Mouse (Mus musculus): Measurements from ENCODE around the gene Tmem205. TPM values are rescaled to one million over a fixed set of nuclear protein-coding genes. Genes with fewer than 3 reads are reported as not detected.

The Tmem205 gene
- polyA plus RNA-seq, 1 experiment from 2014 or later = 39.3 TPM

DNA sequence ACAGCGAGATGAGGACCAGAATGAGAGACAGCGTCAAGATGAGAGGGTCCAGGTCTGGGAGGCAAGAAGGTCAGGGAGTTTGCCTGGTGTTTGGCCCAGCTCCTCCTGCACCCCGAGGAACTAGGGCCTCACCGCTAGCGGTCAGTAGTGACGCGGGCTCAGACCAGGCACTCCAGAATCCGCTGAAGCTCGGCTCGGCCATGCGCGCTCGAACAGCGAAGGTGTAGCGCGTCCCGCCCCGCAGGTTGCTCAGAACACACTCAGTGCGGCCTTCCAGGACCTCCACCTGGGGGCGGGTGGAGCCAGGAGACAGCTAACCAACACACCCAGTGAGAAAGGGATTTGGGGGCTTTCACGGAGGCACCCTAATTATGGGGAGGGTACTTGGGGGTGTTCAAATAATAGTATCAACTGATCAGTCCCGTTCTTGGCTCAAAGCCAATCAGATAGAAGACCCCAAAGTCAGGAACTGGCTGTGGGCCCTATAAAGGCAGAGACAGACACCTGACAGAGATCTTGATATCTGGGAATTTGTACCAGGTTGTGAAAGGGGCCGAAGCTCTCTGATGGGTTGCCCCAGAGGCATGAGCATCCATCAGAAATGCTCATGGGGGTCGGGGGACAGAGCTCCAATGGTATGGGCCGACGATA, 33.3 kb upstream of the Tmem205 start:
- WGBS = 10% methylated on average over 26 of the region's 26 CpGs
- ATAC-seq (ENCODE audit: low FRiP score) = no peak
- DNase-seq (ENCODE audit: low spot score) = peak; percentile 25
- Histone ChIP-seq H3K27ac (ENCODE audit: low read depth, low read length) (no peak overlapping the region), H3K4me3 (ENCODE audit: low read depth, low read length) (no peak overlapping the region), H3K4me2 (replicated peaks; ENCODE audit: low read depth, low read length) (no peak overlapping the region), H3K9me3 (ENCODE audit: control insufficient read depth, low read length) (no peaks in the 10 kb centered on the region), H3K4me1 (replicated peaks; ENCODE audit: control insufficient read depth, insufficient read depth, low read length) (peaks cover 10% of the 10 kb centered on the region; the same call in 1 of the 2 replicates), H3K36me3 (ENCODE audit: control insufficient read depth, insufficient read depth, low read length) (no peaks in the 10 kb centered on the region), H3K27me3 (ENCODE audit: control insufficient read depth, insufficient read depth, low read length) (peaks cover 40% of the 10 kb centered on the region), H3K9ac (ENCODE audit: low read depth, low read length) (no peak overlapping the region)

- 55% methylated on average over 9 of the region's 9 CpGs for WGBS
- DNase-seq (ENCODE audit: low spot score) = no peak
- Histone ChIP-seq H3K4me1 (replicated peaks; ENCODE audit: control insufficient read depth, insufficient read depth, low read length) (peaks cover 10% of the 10 kb centered on the region; the same call in 1 of the 2 replicates), H3K27me3 (ENCODE audit: control insufficient read depth, insufficient read depth, low read length) (peaks cover 40% of the 10 kb centered on the region), H3K36me3 (ENCODE audit: control insufficient read depth, insufficient read depth, low read length) (no peaks in the 10 kb centered on the region), H3K4me2 (replicated peaks; ENCODE audit: low read depth, low read length) (no peak overlapping the region), H3K27ac (ENCODE audit: low read depth, low read length) (no peak overlapping the region), H3K9me3 (ENCODE audit: control insufficient read depth, low read length) (no peaks in the 10 kb centered on the region), H3K9ac (ENCODE audit: low read depth, low read length) (no peak overlapping the region), H3K4me3 (ENCODE audit: low read depth, low read length) (no peak overlapping the region)
- no peak for ATAC-seq (ENCODE audit: low FRiP score)
These were observed 32.8 kb upstream of the Tmem205 start for GRCm38 (mm10) chr9:21960135-21960534.

GRCm38 (mm10) chr9:21959244-21959643, 31.9 kb upstream of the Tmem205 start:
- Histone ChIP-seq H3K36me3 (ENCODE audit: control insufficient read depth, insufficient read depth, low read length) (no peaks in the 10 kb centered on the region), H3K9ac (ENCODE audit: low read depth, low read length) (no peak overlapping the region), H3K4me3 (ENCODE audit: low read depth, low read length) (no peak overlapping the region), H3K4me2 (replicated peaks; ENCODE audit: low read depth, low read length) (no peak overlapping the region), H3K4me1 (replicated peaks; ENCODE audit: control insufficient read depth, insufficient read depth, low read length) (peaks cover 10% of the 10 kb centered on the region; the same call in 1 of the 2 replicates), H3K27me3 (ENCODE audit: control insufficient read depth, insufficient read depth, low read length) (peaks cover 40% of the 10 kb centered on the region), H3K9me3 (ENCODE audit: control insufficient read depth, low read length) (no peaks in the 10 kb centered on the region), H3K27ac (ENCODE audit: low read depth, low read length) (no peak overlapping the region)
- ATAC-seq (ENCODE audit: low FRiP score) = no peak
- no peak for DNase-seq (ENCODE audit: low spot score)
- WGBS = 89% methylated on average over 7 of the region's 7 CpGs

DNA sequence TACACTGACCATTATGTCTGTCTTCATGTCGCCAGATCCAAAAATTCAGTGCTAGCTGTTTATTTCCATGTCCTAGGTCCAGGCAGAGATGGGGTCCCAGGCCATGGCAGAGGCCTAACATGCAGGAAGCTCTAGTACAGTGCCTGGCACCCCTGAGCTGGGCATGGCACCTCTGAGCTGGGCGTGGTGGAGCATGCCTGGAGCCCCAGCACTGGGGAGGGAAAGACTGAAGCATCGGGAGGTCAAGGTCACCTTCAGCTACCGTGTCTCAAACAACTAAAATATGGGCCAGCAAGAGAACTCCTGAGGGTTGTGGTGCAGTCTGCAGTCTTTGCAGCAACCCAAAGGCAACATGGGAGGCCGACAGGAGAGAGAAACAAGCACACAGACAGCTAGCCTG, 31.0 kb upstream of the Tmem205 start:
- H3K9ac ChIP-seq (ENCODE audit: low read depth, low read length) = no peak overlapping the region
- peaks cover 8% of the 10 kb centered on the region; the same call in 1 of the 2 replicates for H3K4me1 ChIP-seq (replicated peaks; ENCODE audit: control insufficient read depth, insufficient read depth, low read length)
- WGBS = 88% methylated on average over 5 of the region's 5 CpGs

DNA sequence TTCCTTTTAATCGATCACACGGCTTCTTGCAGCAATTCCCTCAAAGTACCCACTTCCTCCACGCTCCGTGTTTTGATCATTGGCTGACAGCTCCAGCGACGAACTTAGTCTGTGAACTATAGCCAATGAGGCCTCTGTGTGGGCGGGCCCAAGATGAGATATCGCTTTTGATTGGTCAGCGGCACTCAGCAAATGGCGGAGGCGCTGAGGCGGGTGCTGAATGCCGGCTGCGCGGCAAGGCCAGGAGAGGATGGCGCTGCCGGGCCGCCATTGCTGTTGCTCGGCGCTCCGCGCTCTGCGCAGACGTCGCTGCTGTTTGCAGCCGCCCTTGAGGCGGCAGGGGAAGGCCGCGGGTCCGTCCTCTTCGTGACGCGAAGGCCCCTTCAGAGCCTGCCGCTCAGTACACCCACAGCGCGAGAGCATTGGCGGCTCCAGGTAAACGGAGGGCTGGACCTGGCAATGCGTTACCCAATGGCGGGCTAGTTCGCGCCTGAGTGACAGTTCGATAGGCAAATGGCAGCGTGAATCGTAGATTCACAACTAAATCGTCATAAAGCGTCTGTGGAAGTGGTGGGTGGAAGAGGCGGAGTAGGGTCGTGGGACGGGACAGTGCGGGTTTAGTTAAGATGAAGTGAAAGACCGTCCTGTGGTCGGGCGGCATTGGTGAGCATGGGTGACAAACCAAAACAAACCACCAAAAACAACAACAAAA, 28.4 kb upstream of the Tmem205 start, which contains the start of gene Swsap1:
Swsap1 (plus strand) TSS at position 186 of the 712 bp plus-strand sequence.
- no peaks in the 10 kb centered on the region for H3K36me3 ChIP-seq (ENCODE audit: control insufficient read depth, insufficient read depth, low read length)
- DNase-seq (ENCODE audit: low spot score) (peak; percentile 98), ATAC-seq (ENCODE audit: low FRiP score) (peak; percentile 98)
- H3K27me3 ChIP-seq (ENCODE audit: control insufficient read depth, insufficient read depth, low read length) = peaks cover 17% of the 10 kb centered on the region
- WGBS = under 1% methylated on average over 52 of the region's 54 CpGs
- H3K4me1 ChIP-seq (replicated peaks; ENCODE audit: control insufficient read depth, insufficient read depth, low read length) = 0 out of 2 replicates have a peak, but pooled peaks cover 2% of the 10 kb centered on the region
- peak within 1 kb of the TSS; percentile 78 for H3K9ac ChIP-seq (ENCODE audit: low read depth, low read length)
- H3K9me3 ChIP-seq (ENCODE audit: control insufficient read depth, low read length) = no peaks in the 10 kb centered on the region
- H3K4me3 ChIP-seq (ENCODE audit: low read depth, low read length) = peak within 1 kb of the TSS; percentile 67
- H3K27ac ChIP-seq (ENCODE audit: low read depth, low read length) = peak within 1 kb of the TSS; percentile 88
- peak within 1 kb of the TSS; percentile 54 for H3K4me2 ChIP-seq (replicated peaks; ENCODE audit: low read depth, low read length)

More for the DNA sequence above, 31.0 kb upstream of the Tmem205 start:
- DNase-seq (ENCODE audit: low spot score) (no peak), ATAC-seq (ENCODE audit: low FRiP score) (no peak)
- Histone ChIP-seq H3K4me2 (replicated peaks; ENCODE audit: low read depth, low read length) (no peak overlapping the region), H3K27me3 (ENCODE audit: control insufficient read depth, insufficient read depth, low read length) (peaks cover 40% of the 10 kb centered on the region), H3K4me3 (ENCODE audit: low read depth, low read length) (no peak overlapping the region), H3K36me3 (ENCODE audit: control insufficient read depth, insufficient read depth, low read length) (no peaks in the 10 kb centered on the region), H3K9me3 (ENCODE audit: control insufficient read depth, low read length) (no peaks in the 10 kb centered on the region), H3K27ac (ENCODE audit: low read depth, low read length) (no peak overlapping the region)

DNA sequence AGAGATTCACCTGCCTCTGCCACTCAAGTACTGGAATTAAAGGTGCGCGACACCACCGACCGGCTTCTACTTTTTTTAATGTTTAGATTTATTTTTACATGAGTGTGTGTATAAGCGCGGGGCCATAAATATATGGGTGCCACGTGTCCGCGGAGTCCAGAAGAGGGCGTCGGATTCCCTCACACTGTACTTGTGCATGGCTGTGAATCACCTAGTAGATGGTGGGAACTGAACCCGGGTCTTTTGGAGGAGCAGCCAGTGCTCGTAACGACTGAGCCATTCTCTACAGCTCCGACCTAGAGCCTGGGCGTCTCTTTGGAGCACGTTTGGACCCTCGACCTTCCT, 27.8 kb upstream of the Tmem205 start:
- Histone ChIP-seq H3K27me3 (ENCODE audit: control insufficient read depth, insufficient read depth, low read length) (peaks cover 12% of the 10 kb centered on the region), H3K36me3 (ENCODE audit: control insufficient read depth, insufficient read depth, low read length) (no peaks in the 10 kb centered on the region), H3K9me3 (ENCODE audit: control insufficient read depth, low read length) (no peaks in the 10 kb centered on the region), H3K4me3 (ENCODE audit: low read depth, low read length) (peak overlapping the region; percentile 67), H3K27ac (ENCODE audit: low read depth, low read length) (peak overlapping the region; percentile 42; the same call in 1 of the 2 replicates), H3K9ac (ENCODE audit: low read depth, low read length) (peak overlapping the region; percentile 47; the same call in 1 of the 2 replicates), H3K4me2 (replicated peaks; ENCODE audit: low read depth, low read length) (peak overlapping the region; percentile 48), H3K4me1 (replicated peaks; ENCODE audit: control insufficient read depth, insufficient read depth, low read length) (0 out of 2 replicates have a peak, but pooled peaks cover 2% of the 10 kb centered on the region)
- no peak for DNase-seq (ENCODE audit: low spot score)
- ATAC-seq (ENCODE audit: low FRiP score) = peak; percentile 77
- WGBS = 3% methylated on average over 18 of the region's 18 CpGs

DNA sequence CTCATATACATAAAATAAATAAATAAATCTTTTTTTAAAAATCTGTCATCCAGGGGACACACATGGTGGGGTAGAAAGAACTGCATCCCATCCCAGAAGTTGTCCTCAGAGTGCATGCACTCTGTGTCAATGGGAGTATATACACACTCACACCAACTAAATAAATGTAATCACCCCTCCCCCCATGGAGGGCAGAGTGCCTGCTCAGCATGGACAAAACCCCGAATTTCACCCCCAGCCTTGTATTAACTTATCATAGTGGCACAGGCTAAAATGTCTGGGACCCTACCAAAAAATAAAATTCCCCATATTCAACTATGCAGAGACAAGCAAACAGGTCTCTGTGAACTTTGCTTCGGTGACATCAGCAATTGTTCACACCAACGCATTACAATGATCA, 27.3 kb upstream of the Tmem205 start:
- no peak overlapping the region for H3K27ac ChIP-seq (ENCODE audit: low read depth, low read length)
- H3K27me3 ChIP-seq (ENCODE audit: control insufficient read depth, insufficient read depth, low read length) = peaks cover 6% of the 10 kb centered on the region
- H3K9ac ChIP-seq (ENCODE audit: low read depth, low read length) = no peak overlapping the region
- H3K4me1 ChIP-seq (replicated peaks; ENCODE audit: control insufficient read depth, insufficient read depth, low read length) = 0 out of 2 replicates have a peak, but pooled peaks cover 2% of the 10 kb centered on the region
- no peak overlapping the region for H3K4me2 ChIP-seq (replicated peaks; ENCODE audit: low read depth, low read length)
- 77% methylated on average over 3 of the region's 3 CpGs for WGBS
- no peaks in the 10 kb centered on the region for H3K9me3 ChIP-seq (ENCODE audit: control insufficient read depth, low read length)
- no peak for DNase-seq (ENCODE audit: low spot score)
- H3K36me3 ChIP-seq (ENCODE audit: control insufficient read depth, insufficient read depth, low read length) = no peaks in the 10 kb centered on the region
- ATAC-seq (ENCODE audit: low FRiP score) = no peak
- no peak overlapping the region for H3K4me3 ChIP-seq (ENCODE audit: low read depth, low read length)

DNA sequence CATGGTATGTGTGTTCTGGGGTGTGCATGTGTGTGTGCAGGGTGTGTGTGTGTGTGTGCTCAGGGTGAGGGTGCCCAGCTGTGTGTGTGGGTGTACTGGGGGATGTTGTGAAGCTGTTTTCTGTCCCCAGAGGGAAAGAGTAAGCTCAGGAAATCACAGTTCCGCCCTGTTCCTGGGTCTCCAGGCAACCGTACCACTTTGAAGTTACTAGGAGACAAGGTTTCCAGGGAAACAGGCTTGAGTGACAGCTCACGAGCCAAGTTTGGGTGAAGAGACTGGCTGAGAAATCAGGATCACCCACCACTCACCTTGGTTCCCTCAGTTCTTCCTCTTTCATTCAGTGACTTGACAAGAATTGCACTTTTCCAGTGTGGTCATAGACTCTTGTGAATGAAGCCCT, 26.2 kb upstream of the Tmem205 start:
- Histone ChIP-seq H3K4me3 (ENCODE audit: low read depth, low read length) (no peak overlapping the region), H3K36me3 (ENCODE audit: control insufficient read depth, insufficient read depth, low read length) (no peaks in the 10 kb centered on the region), H3K4me2 (replicated peaks; ENCODE audit: low read depth, low read length) (no peak overlapping the region), H3K9ac (ENCODE audit: low read depth, low read length) (no peak overlapping the region), H3K9me3 (ENCODE audit: control insufficient read depth, low read length) (no peaks in the 10 kb centered on the region), H3K4me1 (replicated peaks; ENCODE audit: control insufficient read depth, insufficient read depth, low read length) (0 out of 2 replicates have a peak, but pooled peaks cover 2% of the 10 kb centered on the region), H3K27ac (ENCODE audit: low read depth, low read length) (no peak overlapping the region), H3K27me3 (ENCODE audit: control insufficient read depth, insufficient read depth, low read length) (no peaks in the 10 kb centered on the region)
- DNase-seq (ENCODE audit: low spot score) (peak; percentile 48), ATAC-seq (ENCODE audit: low FRiP score) (no peak)
- WGBS = 12% methylated on average over 3 of the region's 3 CpGs
